Mouse (Mus musculus): ENCODE data around the gene Dock7.
"Not testable (repeated sequence)": the region's sequence is repeated elsewhere in the genome, so short reads cannot be mapped to it uniquely, and the experiment has no call there.

Gene Dock7

GRCm38 (mm10) chr4:99005574-99005973, 115.1 kb downstream of the Dock7 start:
- no peak for DNase-seq (ENCODE audit: low spot score in 2 of 2)

GRCm38 (mm10) chr4:98993491-98993890, 127.2 kb downstream of the Dock7 start:
- no peak for DNase-seq (ENCODE audit: low spot score in 2 of 2)

GRCm38 (mm10) chr4:98984701-98985100, 136.0 kb downstream of the Dock7 start:
- no peak for DNase-seq (ENCODE audit: low spot score in 2 of 2)

DNA sequence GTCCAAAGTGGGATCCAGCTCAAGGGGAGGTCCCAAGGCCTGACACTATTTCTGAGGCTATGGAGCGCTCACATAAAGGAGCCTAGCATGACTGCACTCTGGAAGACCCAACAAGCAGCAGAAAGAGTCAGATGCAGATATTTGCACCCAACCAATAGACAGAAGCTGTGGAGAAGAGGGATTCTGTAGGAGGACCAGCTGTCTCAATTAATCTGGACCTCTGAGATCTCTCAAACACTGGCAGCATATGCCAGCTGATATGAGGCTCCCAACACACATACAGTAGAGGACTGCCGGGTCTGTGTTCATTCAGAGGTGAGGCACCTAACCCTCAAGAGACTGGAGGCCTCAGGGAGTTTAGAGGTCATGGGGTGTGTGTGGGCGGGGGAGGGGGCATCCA, 140.7 kb downstream of the Dock7 start:
- not testable (repeated sequence) for DNase-seq (ENCODE audit: low spot score in 2 of 2)

- no peak for DNase-seq (ENCODE audit: low spot score in 2 of 2)
Measured at GRCm38 (mm10) chr4:98978693-98979092, 142.0 kb downstream of the Dock7 start.

DNA sequence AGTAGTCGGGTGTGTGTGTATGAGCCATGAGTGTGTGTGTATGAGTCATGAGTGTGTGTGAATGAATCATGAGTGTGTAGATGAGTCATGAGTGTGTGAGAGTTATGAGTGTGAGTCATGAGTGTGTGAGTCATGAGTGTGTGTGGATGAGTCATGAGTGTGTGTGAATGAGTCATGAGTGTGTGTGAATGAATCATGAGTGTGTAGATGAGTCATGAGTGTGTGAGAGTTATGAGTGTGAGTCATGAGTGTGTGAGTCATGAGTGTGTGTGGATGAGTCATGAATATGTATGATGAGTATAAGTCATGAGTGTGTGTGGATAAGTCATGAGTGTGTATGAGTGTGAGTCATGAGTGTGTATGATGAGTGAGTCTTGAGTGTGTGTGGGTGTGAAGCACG, 142.4 kb downstream of the Dock7 start:
- DNase-seq (ENCODE audit: low spot score in 2 of 2): not testable (repeated sequence)

DNA sequence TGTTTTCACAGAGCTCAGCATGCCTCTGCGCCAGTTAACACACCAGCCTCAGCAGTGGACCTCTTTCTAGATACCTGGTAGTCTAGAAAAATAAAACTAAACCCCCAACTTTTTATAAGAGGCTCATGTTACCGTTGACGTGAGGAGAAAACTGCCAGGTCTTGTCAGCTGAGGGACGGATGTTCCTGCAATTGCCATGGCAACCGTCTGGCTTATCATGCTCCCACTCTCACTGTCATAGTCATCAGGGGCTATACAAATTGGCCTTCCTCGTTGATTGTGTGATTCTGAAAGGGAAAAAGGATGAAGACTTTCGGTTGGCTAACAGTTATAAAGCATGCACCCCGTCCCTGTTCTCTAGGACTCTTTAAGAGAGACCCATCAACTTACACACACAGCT, 145.0 kb downstream of the Dock7 start:
- no peak for DNase-seq (ENCODE audit: low spot score in 2 of 2)

GRCm38 (mm10) chr4:98969946-98970345, 150.8 kb downstream of the Dock7 start:
- DNase-seq (ENCODE audit: low spot score in 2 of 2): no peak

DNA sequence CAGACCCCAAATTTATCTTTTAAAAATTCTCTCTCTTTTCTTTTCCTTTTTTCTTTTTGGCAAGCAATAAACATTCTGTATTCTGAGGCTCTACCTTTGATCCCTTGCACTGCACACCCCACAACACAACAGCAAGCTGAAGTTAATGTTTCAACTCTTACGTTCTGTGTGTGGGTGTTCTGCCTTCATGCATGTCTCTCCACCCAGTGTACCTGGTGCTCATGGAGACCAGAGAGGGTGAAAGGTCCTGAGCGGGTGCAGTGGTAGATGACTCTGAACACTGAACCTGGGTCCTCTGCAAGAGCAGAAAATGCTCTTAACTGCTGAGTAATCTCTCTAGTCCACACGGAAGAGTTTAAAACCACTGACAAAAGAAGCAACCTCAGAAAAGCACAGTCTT, 160.5 kb downstream of the Dock7 start:
- no peak for DNase-seq (ENCODE audit: low spot score in 2 of 2)

DNA sequence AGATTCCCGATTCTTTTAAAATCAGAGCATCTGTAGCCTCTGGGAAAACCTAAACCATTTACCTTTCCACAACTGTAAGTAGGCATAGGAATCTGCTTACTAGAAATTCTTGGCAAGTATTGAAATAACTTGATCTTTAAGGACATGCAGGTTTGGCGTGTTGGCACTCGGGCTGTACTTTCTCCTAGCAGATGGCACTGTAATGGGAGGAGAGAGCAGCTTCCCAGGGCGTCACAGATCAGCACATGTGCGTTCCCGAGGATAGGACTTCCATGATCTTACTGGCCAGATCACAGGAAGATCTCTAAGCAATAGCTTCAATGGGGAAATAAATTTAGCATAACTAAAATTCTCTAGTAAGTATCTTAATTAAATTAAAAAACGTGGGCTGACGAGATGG, 164.7 kb downstream of the Dock7 start:
- DNase-seq (ENCODE audit: low spot score in 2 of 2): no peak

DNA sequence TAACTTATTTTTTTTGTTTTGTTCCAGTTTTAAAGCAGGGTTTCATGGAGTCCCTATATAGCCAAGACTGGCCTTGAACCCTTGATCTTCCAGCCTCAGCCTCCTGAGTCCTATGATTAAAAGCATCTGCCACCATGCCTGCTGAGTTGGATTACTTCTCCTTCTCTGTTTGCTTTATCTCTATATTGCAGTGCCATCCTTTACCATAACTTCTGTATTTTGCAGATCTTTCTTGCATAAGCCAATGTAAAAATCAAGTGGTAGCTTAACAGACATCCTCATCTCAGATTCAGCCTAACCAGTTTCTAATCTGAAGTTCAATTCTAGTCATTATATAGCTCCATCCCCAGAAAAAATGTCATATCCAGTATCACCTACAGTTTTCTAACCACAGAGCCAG, 170.2 kb downstream of the Dock7 start:
- no peak for DNase-seq (ENCODE audit: low spot score in 2 of 2)

- DNase-seq (ENCODE audit: low spot score in 2 of 2): not testable (repeated sequence)
Measured at GRCm38 (mm10) chr4:98938210-98938609, 182.5 kb downstream of the Dock7 start.

DNA sequence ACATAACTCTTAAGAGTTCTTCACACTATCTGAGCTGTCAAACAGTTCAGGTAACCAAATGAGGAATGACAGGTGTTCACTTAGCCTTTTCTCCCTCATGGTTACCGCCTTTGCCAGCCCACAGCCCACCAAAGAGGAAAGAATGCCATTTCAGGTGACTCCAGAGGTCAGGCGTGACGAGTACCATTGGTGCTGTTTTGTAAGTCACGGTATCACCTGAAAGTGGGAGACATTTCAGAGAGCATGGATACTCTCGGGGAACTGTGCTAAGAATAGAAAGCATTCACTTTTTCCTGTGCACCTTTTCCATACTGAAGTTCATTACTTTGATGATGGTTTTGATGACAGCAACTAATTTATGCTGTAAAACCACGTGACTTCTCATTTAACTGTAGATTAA, 184.7 kb downstream of the Dock7 start:
- DNase-seq (ENCODE audit: low spot score in 2 of 2): no peak

GRCm38 (mm10) chr4:98925250-98925781, 195.4 kb downstream of the Dock7 start:
- no peak for DNase-seq (ENCODE audit: low spot score in 2 of 2)

- DNase-seq (ENCODE audit: low spot score in 2 of 2): no peak
Measured at GRCm38 (mm10) chr4:98924906-98925178, 195.9 kb downstream of the Dock7 start.

DNA sequence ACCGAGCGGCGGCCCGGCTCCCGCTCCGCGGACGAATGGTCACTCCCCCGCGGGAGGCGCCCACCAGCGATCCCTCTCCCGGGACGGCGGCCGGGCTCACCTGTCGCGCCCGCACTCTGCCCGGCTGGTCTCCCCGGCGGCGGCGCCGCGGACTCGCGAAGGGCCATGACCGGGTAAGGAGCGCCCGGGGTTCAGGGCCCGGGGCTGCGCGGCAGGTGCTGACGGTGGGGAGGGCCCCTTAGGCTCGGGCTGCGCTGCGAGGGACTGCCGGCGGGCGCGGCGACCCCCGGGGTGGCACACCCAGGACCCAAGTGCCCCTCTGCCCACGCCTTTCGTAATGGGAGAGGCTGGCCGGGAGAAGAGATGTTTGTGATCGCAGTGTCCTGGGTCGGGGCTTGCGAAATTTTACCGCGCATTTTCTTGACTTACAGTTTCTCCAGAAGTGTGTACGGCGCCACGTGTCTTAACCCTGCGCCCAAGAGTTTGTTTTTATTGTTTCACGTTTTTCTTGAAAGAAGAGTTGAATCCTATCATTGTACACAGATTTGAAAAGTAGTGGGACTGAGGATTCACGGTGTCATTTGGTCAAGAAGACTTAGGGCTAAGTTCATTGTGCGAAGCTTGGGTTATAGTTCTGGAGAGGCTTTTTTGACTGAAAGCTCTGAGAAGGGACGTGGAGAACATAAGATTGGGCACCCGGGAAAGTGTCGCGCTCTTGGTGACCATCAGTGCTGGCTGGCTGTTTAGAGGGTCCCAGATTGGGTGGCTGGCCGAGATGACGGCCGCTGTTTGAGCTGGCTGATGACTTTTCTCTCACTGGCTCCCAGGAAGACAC, 196.4 kb downstream of the Dock7 start:
- DNase-seq (ENCODE audit: low spot score in 2 of 2): no peak

- DNase-seq (ENCODE audit: low spot score in 2 of 2): peak; percentile 79 to 84
Measured at GRCm38 (mm10) chr4:98923568-98924070, 197.1 kb downstream of the Dock7 start, which contains the start of gene Usp1. TSS of gene Usp1 (plus strand) at chr4:98923810.

DNA sequence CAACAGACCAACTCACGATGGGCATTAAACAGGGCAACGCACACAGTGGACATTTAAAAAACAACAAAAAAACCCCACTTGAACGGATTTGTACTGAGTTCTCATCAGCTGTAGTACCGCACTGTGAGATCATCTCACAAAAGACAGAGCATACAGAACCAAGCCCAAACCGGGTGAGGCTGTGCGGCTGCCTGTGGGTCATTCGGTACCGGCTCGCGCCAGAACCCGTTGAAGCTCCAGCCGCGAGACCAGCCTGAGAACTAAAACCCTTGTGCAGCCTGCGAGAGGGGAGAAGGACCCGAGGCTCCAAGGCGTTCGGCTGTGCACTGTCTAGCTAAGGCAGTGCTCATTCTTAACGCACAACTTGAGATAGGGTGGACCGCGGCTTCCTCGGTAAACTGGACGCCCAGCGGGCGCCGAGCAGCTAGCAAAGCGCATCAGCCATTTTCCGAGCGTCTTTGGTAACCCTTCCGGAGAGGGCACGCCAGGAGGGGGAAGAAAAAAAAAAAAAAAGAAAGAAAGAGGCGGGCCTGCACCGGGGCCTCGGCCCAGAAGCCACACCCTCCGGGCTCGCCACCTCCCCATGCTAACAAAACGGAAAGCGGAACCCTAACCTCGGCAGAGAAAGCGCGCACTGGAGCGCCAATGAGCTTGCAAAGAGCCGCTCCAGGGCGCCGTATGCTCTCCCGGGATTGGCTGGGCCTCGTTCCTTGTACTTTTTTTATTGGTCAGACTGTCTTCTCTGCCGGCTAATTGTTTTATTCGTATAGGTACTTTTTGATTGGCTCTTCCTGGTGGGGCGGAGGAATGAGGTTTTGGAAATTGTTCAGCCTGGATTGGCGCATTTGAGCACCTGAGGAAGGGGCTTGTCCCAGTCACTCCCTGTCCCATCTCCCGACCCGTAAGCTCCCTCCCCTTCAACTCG, 197.8 kb downstream of the Dock7 start:
- peak; percentile 96 to 98 for DNase-seq (ENCODE audit: low spot score in 2 of 2)

DNA sequence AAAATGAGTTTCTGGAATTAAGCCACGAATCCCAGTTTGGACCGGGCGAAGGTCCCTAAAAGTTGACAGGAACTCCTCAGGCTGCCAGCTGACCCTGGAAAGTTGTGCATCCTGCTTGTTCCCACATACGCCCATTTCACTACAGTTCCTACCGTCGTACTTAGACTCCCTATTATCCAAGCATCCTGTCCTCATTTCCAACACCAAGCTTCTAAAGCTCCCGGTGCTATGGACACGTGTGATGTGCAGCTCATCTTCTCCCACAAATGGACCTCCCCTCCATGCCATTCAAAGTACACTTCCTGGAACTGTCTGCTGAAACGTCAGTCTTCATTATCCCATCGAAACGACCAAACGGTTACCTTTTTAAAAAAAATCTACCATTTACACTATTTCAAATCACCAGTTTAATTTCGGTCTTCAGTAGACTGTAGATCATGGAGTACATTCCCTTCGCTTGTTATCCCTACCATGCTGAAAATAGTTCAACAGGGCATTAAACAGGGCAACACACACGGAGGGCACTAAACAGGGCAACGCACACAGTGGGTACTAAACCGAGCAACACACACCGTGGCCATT, 198.6 kb downstream of the Dock7 start:
- DNase-seq (ENCODE audit: low spot score in 2 of 2): peak in 1 of 2 experiments; percentile 14

DNA sequence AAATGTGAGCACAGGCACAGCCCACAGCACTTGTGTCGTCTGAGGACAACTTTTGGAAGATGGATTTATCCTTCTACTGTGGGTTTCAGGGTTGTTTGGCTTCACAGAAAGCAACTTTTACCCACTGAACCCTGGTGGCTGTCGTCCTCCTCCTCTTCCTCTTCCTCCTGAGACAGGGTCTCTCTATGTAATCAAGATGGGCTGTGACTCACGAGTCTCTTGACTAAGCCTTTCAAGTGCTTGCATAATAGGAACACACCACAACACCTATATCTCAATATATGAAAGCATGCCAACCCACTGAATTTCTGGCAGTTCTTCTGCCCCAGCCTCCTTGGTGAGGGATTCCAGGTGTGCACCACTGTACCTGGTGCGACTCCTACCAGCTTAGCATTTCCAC, 199.8 kb downstream of the Dock7 start:
- DNase-seq (ENCODE audit: low spot score in 2 of 2): no peak

- no peak for DNase-seq (ENCODE audit: low spot score in 2 of 2)
Measured at GRCm38 (mm10) chr4:98918204-98918603, 202.5 kb downstream of the Dock7 start.

GRCm38 (mm10) chr4:98917724-98918123, 203.0 kb downstream of the Dock7 start:
- DNase-seq (ENCODE audit: low spot score in 2 of 2): no peak
